Mouse (Mus musculus) liver, adult (tissue): ENCODE results near the gene Fabp3.

Experiments
- GATA4 ChIP-seq: IDR thresholded peaks from 2 replicates; pipeline ENCODE4 v1.6.1; 2014; ENCODE audit warnings: mild to moderate bottlenecking, low read length; ENCODE audit not compliant: insufficient replicate concordance

The Fabp3 gene

DNA sequence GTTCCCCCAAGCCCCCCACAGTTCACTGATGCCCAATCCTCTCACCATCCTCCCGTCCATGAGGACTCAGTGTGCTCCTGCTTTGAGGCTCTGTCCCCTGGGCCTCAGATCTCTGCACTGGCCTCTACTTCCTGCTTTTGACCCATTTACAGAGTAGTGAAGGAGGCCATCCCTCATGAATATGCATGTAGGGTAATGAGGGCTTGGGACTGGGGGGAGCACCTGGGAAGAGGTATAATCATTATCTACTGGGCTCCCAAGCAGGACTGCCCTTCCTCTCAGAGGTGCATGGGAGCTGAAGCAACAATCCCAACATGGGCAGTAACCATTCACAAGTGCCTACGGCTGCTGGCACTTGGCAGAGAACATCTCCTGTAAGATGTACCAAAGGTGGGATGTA is 29.3 kb upstream of the Fabp3 start, which contains the start of gene Serinc2:
Gene Serinc2, minus strand, starts transcription at position 101 of the 400 bp plus-strand sequence.
- no peak for TF ChIP-seq GATA4

DNA sequence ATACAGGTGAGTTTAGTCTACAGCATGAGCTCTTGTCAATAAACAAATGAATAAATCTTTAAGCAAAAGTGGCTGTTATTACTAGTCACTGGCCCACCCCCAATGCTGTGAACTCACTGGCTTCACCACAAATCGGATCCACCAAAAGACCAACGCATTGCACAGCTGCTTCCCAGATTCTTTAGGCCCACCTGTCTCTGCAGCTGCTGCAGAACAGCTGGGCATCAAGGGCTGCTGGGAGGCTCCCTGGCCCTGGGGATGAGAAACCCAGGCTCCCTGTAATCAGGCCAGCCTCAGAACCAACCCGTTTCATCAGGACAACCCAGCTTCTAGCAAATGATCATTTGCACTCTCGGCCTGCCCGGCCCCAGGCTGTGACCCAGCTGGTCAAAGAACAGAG is 25.5 kb upstream of the Fabp3 start:
- TF ChIP-seq GATA4, result no peak

DNA sequence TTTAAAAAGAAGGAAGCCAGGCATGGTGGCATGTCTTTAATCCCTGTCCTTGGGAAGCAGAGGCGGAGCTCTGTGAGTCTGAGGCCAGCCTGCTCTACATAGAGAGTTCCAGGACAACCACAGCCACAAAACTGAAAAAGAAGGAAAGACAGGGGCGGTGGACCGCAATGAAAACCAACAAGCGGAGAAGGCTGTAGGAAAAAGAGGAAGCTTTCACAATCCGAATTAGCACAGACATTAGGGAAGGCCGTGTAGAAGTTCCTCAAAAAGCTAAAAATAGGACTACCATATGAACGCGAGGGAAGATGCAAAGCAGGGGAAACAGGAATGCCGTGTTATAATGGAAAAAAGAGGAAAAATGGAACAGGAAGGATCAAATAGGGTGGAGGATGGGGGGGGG is 24.6 kb upstream of the Fabp3 start:
- TF ChIP-seq GATA4, result no peak

DNA sequence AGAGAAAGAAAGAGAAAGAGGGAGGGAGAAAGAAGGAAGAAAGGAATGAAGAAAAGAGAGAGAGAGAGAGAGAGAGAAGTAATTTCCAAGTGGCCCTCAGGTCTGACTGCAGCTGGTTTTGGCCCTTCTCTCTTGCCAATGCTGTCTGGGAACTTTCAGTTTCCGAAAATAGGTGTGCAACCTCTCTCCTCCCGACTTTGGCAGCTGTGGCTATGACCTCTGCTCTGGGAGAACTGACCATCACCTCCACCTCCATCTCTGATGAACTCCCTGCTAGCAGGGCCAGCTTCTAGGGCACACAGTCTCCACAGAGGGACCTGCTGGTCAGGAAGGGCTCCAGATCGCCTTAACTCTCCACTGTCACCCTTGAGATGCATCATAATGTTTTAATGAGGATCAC is 21.9 kb upstream of the Fabp3 start:
- no peak for TF ChIP-seq GATA4

DNA sequence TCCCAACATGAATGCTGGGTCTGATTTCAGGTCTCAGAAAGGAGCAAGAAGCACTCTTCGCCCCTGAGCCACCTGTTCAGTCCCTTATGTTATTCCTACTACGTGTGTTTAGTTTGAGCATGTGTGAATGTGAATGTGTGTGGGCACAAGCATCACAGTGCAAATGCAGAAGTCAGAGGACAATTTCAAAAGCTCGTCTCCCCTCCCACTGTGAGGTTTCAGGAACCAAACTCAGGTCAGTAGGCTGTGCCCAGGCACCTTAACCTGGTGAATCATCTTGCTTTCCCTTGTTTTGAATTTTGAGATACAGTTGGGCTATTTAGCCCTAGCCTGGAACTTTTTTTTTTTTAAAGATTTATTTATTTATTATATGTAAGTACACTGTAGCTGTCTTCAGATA is 18.6 kb upstream of the Fabp3 start:
- no peak for TF ChIP-seq GATA4

DNA sequence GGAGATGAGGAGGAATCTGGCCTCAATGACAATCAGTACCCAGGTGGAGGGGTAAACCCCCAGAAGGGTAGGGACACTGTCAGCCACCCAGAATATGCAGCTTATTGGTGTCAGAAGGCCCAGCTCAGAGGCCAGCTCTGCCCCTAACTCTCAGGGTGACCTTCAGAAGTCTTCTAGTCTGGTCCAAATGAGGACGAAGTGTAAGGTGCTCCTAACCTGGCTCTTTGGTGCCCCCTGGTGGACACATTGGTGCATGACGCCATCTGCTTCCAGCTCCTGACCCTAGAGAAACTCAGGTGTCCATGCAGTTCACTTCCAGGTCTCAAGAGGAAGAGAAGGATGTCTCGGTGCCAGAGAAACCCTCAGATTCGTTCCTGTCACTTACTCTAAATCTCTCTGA is 16.1 kb upstream of the Fabp3 start:
- TF ChIP-seq GATA4, result no peak

DNA sequence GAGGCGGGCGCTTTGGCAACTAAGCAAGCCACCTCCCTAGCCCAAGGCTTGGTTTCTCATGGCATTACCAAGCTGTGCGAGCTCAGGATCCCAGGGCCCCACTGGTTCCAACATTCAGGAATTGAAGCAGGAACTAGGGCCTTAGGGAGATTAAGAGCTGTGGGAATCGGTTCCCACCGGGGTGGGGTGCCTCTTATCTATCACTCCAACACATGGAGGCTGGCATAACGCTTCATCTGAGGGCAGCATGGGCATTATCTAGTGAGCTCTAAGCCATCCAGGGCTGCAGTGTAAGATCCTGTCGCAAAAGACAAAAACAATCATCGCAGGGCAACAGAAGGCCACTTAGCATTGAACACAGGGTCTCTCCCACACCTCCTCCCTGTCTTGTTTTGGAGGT is 13.9 kb upstream of the Fabp3 start:
- TF ChIP-seq GATA4, result no peak

DNA sequence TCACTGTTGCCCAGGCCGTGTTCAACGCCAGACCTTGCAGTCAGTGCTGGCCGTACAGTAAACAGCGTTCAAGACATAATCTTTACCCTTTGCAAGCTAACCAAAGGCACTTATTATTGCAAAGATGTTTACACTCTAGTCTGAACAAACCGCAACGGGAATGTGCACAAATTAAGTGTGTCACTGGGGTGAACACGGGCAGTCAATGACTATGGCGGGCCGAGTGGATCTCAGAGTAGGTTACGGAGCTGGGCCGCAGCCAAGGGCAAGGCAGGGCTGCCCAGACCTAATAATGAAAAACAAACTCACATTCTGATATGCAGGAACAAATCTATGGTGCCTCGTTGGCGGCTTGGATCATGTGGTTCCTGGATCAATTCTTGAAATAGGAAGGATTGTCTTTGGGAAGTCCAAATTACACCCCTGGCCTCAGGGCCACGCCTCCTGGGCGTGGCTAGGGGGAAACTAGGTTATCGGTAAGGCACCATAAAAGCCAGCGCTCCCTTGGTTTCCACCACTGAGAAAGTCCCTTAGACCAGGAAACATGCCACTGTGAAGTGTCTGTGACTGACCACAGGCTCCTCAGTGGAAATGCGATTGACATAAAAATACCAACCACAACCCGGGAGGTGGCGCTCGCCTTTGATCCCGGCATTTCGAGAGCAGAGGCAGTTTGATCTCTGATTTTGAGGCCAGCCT is 13.2 kb upstream of the Fabp3 start:
- no peak for TF ChIP-seq GATA4

DNA sequence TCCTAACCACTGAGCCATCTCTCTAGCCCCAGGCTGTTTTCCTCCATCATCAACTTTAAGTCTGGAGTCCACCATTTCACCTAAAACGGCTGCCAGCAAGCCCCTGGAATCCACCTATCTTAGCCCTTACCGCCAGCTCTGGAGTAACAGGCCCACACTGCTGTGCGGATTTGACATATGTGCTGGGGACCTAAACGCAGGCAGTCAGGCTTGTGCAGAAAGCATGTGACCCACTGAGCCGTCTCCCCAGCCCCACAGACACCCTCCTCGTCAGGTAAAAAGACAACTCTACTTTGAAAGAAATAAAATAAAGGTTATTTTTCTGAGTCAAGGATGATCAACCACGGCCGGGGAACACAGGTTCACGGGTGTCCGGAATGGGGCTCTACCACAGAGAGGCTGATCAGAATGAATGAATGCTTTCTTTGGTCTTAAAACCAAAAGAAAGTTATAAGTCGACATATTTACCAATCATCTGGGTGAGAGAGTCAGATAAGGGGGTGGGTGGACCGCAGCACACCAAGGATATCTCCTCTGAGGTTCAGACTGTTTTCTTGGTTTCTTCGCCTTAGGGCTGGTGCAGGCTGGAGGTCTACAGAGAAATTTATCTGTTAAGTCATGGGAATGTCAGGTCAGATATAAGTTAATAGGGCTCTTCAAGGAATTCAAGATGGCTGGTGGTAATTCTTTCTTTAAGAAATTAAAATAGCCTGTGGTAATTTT is 12.0 kb upstream of the Fabp3 start:
- TF ChIP-seq GATA4, result no peak

DNA sequence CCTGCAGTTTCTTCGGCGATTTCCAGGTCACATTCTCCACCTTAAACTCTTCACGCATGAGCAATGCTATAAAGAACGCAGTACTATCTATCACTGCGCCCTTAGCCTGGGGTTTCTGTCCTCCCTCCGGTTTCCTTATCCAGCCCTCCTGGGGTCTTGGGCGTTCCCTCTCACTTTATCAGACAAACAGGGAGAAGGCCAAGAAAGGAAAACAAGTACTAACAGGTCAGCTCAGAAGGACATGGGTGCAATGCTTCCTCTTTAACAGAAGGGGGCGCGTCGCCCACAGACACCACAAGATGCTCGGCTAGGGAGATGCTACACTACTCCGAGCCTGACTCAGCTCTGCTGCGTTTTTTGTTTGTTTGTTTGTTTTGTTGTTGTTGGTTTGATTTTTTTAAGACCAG is 11.3 kb upstream of the Fabp3 start:
- no peak for TF ChIP-seq GATA4

DNA sequence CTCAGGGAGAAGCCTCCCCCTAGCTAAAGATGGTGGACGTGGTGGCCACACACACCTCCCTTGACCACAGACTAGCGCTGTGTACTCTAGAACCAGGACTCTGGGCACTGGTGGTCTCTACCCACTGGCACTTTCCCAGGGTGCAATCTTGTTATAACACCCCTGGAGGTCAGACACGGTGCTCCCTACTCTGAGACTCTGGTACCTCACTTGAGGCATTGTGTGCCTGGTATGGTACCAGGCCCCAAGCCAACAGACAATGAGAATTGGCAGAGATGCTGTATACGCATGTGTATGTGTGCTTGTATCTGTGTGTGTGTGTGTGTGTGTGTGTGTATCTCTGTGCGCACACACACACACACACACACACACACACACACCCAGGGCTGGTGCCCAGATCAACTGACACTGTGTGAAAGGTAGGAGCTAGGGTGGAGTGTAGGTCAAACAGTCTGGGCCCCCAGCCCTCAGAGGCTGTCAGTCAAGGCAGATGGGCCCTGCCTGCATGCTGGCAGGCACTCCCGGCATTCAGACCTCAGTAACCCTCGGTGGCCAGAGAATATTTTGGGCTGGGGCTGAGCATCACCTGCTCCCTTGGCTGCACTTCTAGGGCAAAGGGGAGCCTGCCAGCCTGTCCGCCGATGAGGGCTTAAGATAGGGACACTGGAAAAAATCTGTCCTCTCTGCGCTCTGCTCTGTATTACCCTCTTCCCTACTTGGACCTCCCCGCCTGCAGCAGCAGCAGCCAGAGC is 9.3 kb upstream of the Fabp3 start:
- no peak for TF ChIP-seq GATA4

DNA sequence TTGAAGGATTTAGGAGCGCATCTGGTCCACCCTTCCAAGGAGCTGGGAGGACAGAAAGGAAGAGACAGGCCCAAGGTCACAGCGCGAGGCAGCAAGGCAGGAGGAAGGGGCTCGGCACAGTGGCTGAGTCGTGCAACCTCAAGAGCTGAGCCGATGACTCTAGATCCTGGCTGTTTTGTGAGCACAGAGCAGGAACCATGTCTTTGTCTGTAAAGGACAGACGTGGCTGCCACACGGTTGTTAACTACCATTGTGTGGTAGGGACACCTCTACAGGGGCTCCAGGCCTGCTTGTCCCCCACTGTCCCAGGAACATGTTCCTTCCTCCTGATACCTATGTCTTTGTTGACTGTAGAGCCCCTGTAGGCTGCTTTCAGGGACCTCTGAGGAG is 8.8 kb upstream of the Fabp3 start:
- TF ChIP-seq GATA4, result no peak

DNA sequence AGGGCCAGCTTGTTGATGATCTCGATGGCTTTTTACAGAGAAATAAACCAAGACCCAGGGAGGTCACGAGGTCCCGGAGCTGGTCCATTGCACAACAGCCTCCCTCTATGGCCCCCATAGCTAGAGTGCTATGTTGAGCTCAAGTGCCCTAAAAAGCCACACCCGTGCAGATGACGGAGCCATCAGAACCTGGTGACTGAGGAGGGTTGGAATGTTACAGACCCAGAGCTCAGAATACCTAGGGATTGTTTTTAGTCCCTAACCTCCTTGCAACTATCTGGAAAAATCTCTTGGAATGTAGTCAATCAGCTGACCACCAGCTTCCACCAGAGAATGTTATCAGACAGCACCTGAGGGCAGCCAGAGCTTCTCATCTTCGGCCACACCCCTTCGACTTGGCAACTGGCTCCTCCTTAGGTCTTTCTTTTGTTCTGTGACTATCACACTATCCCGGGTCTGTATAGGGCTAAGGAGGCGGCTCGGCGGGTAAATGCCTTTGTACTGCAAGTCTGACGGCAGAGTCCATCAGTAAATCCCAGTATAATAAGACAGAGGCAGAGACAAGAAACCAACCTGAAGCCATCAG is 6.0 kb upstream of the Fabp3 start:
- no peak for TF ChIP-seq GATA4

DNA sequence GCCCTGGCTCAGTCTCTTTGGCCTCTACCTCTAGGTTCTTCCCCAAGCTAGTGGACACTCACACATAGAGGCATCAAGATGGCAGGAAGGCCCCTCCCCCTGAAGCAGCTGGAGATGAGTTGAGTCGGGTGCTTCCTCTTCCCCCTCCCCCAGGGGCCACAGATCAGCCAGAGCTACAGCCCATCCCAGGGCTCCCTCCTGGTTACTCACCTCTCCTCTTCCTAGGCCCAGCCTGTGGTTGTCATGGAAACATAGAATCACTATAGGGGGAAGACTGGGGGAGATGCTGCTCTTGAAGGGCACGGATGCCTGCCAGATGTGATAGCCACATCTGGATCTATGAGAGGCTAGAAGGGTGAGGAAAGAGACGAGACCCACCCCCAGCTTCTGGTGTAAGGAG is 3.6 kb upstream of the Fabp3 start:
- TF ChIP-seq GATA4, result no peak

DNA sequence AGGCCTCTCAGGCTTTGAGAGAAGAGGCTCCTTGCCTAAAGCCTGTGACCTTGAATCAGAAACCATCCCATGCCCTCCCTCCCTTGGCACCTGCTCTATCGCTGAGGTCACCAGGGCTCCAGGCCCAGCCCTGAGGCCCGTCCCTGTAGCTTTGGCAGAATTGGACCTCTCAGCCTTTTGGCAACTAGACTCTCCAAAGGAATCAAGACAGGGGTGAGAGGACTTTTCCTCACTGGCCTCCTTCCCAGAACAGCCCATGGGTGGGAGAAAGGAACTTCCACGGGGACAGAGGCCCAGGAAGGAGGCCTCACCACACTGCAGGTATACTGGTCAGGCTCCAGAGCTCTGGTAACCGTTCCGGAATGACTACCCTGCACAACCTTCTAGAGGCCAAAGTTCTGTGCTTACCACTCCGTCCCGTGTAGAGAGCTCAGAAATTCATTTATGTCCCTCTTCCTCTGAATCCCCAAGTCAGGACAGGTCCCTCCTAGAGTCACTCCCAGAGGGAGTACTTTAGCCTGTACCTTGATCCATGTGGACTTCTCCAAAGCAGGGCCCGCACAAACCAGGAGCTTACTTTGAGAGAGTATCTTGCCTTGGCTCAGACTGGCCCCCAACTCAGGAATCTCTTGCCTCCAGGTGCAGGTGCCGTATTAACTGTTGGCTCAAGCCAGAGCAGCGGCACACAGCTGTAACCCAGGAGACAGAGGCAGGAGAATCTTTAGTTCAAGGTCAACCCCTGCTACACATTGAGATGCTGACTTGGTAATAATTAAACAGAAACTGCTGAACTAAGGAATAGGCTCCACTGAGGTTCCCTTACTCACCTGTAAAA is 1.4 kb upstream of the Fabp3 start:
- TF ChIP-seq GATA4, result no peak
